In the genomic region with DNA sequence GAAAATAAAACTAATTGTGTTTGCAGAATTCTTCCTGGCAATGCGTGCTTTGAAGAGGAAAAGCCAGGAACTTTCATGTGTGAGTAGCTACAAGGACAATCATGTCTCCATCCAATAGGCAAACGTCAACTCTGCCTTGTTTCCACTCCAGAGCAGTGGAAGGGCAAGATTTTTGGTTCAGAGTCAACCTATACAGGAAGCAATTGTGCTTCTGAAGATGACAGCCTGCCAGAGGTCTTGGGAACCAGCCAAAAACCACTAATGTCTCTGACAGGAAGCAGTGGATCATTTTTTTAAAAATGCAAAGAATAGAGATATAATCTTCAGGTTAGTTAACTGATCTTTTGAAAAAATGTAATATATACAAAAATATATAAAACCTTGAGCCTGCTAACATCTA, we compare ENCODE assay signal across 12 mouse cellular contexts. TPM values are rescaled to one million over a fixed set of nuclear protein-coding genes. Genes with fewer than 3 reads are reported as not detected.
DNase-seq lines count a peak whose midpoint lies in the region; ATAC-seq lines count a peak whose summit lies in the region.
"Had no signal": no experiment of that assay in that cellular context is flagged by ENCODE, and none has a peak within 500 bp of the region (broad histone marks: within the 10 kb centered on the region; RNA-seq: fewer than 3 reads in every experiment).

No protein-coding gene starts in this region.

- 36% methylated on average over 2 of the region's 2 CpGs for WGBS in kidney, embryonic 15.5 days

- no peaks in the 10 kb centered on the region for H3K4me1 ChIP-seq in kidney, embryonic 15.5 days
- H3K4me1 ChIP-seq: hindbrain, embryonic 15.5 days; limb, embryonic 13.5 days had no signal

- no peaks in the 10 kb centered on the region for H3K27me3 ChIP-seq in kidney, embryonic 15.5 days
- H3K27me3 ChIP-seq: hindbrain, embryonic 15.5 days; limb, embryonic 13.5 days had no signal

- H3K27ac ChIP-seq in kidney, embryonic 15.5 days: no peak overlapping the region
- H3K27ac ChIP-seq: hindbrain, embryonic 15.5 days; limb, embryonic 13.5 days; stomach, postnatal 0 days had no signal

- no peak overlapping the region for H3K9ac ChIP-seq in kidney, embryonic 15.5 days
- H3K9ac ChIP-seq: hindbrain, embryonic 15.5 days; limb, embryonic 13.5 days had no signal

- H3K4me2 ChIP-seq in kidney, embryonic 15.5 days: no peak overlapping the region
- H3K4me2 ChIP-seq: hindbrain, embryonic 15.5 days; limb, embryonic 13.5 days had no signal

- H3K36me3 ChIP-seq in kidney, embryonic 15.5 days: no peaks in the 10 kb centered on the region
- H3K36me3 ChIP-seq: hindbrain, embryonic 15.5 days; limb, embryonic 13.5 days had no signal

- no peak overlapping the region for H3K4me3 ChIP-seq in kidney, embryonic 15.5 days (replicated peaks)
- H3K4me3 ChIP-seq: hindbrain, embryonic 15.5 days; limb, embryonic 13.5 days; myocyte had no signal

- no peak for ATAC-seq in kidney, embryonic 15.5 days (replicated peaks; ENCODE audit: low FRiP score)

- H3K9me3 ChIP-seq in kidney, embryonic 15.5 days (replicated peaks): no peaks in the 10 kb centered on the region
- H3K9me3 ChIP-seq: hindbrain, embryonic 15.5 days; limb, embryonic 13.5 days had no signal

- DNase-seq in gastrocnemius, postnatal 10 days: peak; percentile 27
- DNase-seq in gastrocnemius, adult 8-10 months (ENCODE audit: low spot score in 2 of 2): no peak
- peak; percentile 76 for DNase-seq in kidney, postnatal 10 days
- DNase-seq in adrenal gland, adult 8-10 months: peak; percentile 9
- peak; percentile 69 to 70 for DNase-seq in kidney, postnatal 25 days
- no peak for DNase-seq in B cell, adult 2 months
- no peak for DNase-seq in left cerebral cortex, adult 18-20 months (ENCODE audit: low spot score in 2 of 2)

RNA-seq across cellular contexts. Expression of a gene that starts 38.6 kb away (rescaled TPM):
- 10 to 100 TPM; 17.8 to 23.4 TPM for total RNA-seq in gastrocnemius, postnatal 10 days (2021)
- 1 to 10 TPM; 3.2 to 4.5 (median 3.5) TPM for total RNA-seq in gastrocnemius, adult 8-10 months (2022)
- 41.6 and 43.5 TPM in 2 replicates for polyA plus RNA-seq in kidney, embryonic 15.5 days (2015; fragmentation: Nextera tagmentation; extraction: Ambion mirVana)
- total RNA-seq in adrenal gland, adult 8-10 months (2022): 10 to 100 TPM; 30.0 to 44.0 (median 34.4) TPM
- total RNA-seq in left cerebral cortex, adult 18-20 months (2021): 10 to 100 TPM; 13.5 to 20.6 TPM

Comparison
In these comparisons a context has a peak if more than half of its experiments do, and no peak if none do; other contexts are left out.
1. DNase-seq: peak in gastrocnemius, postnatal 10 days (single experiment), kidney, postnatal 10 days (single experiment), adrenal gland, adult 8-10 months (single experiment) and kidney, postnatal 25 days (2 of 2); none in gastrocnemius, adult 8-10 months (0 of 2), B cell, adult 2 months (0 of 2) and left cerebral cortex, adult 18-20 months (0 of 2).